Mouse (Mus musculus) gastrocnemius, adult 2 months (tissue): ENCODE data around the gene Cbfa2t2. TPM values are rescaled to one million over a fixed set of nuclear protein-coding genes. Genes with fewer than 3 reads are reported as not detected.

ENCODE experiments used
- DNase-seq: peaks from one replicate; pipeline ENCODE4 v3.0.0; 2022
- H3K27ac ChIP-seq: fragments of 200-600 bp; 2 replicates; pipeline ENCODE4 v1.8.1; 2022; ENCODE audit warnings: mild to moderate bottlenecking
- H3K4me3 ChIP-seq: fragments of 200-600 bp; 2 replicates; pipeline ENCODE4 v1.8.1; 2022; ENCODE audit warnings: mild to moderate bottlenecking, moderate library complexity
- CTCF ChIP-seq: fragments of 200-600 bp; IDR thresholded peaks from 2 replicates; pipeline ENCODE4 v1.8.1; 2022; ENCODE audit warnings: antibody characterized with exemption, mild to moderate bottlenecking, moderate library complexity
- intact Hi-C: fragments of 180-260 bp; cut with DNase I; formaldehyde crosslinking; loops from one replicate; pipeline ENCODE4 v1.15.1; 2025
- total RNA-seq, 2 experiments: library from RNA; stranded (reverse); gene quantifications; 2 replicates each; pipeline ENCODE4 v1.2.3; 2021

Gene Cbfa2t2
- total RNA-seq, 2 experiments from 2014 or later, result 13.4 to 17.9 TPM

DNA sequence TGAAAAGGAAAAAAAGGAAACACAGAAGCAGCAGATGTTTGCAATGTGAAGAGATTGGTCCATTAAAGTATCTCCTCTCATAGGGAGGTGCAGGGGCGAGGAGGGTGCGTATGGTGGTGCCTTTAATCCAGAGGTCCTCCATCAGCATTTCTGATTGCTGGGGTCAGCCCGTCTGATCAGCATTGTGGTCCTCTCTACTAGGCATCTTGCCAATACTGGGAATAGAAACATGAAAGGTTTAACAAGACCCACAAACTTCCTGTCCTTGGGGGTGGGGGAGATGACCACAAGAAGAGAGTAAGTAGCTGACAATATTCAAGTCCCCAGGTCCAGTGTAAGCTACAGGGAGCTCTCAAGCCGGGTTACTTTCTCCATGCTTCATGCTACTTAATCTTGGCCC, 134.4 kb downstream of the Cbfa2t2 start:
- no peak for TF ChIP-seq CTCF
- no peak for DNase-seq
- Histone ChIP-seq H3K27ac (0 out of 2 replicates have a peak overlapping the region, but pooled peaks have one; percentile 59), H3K4me3 (no peak overlapping the region)
- intact Hi-C loops, result no loop called here

DNA sequence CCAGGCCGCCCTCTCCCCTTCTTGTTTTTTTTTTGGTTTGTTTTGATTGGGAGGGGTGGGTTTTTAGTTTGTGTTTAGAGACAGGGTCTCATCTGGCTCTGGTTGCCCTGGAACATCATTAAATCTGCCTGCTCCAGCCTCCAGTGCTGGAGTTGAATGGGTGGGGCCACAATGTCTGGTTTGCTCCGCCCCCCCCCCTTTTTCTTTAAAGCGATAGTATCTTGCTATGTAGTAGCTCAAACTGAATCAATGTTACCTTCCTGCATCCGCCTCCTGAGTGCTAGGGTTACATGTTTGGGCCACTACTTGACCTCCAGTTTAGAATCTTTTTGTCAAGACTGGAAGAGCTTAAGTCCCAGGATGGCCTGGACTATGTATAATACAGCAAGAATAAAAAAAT, 135.0 kb downstream of the Cbfa2t2 start:
- no peak overlapping the region for H3K4me3 ChIP-seq
- intact Hi-C loops, result no loop called here
- DNase-seq, result no peak
- no peak for TF ChIP-seq CTCF
- no peak overlapping the region for H3K27ac ChIP-seq

DNA sequence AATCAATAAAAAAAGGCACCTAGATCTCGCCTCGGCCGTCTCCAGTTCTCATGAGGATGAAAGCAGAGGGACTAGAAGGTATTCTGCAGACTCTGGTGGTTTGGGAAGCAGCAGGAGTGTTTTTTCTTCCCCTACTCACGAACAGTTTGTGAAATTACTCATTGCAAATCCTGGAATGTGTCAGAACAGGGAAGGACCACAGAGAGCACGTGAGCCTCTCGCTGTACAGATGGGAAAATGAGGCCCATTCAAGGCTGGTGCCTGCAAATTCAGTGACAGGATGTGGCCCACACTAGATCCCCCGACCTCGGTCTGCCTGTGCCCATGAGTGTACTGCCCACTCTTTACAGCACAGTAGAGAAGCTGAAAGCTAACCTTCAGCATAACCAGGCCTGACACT, 135.7 kb downstream of the Cbfa2t2 start:
- intact Hi-C loops, result no loop called here
- no peak for TF ChIP-seq CTCF
- H3K27ac ChIP-seq, result no peak overlapping the region
- no peak overlapping the region for H3K4me3 ChIP-seq
- DNase-seq, result no peak

DNA sequence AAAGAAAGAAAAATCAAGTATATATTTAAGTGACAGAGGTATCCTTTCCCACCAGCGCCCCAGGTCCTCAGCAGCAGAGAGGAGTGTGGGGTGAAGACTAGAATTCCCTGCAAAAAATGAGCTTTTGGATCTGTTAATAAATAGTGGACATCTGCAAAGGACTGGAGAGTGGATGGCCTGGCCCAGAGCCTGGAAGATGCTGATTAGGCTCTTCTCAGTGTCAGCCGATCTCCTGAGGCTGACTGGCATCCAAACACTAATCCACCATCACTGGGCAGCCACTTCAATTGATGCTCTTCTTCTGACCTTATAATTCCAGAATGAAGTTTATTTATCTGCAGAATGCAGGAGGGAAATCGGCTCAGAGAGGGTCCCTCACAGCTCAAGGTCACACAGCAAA, 136.7 kb downstream of the Cbfa2t2 start:
- no peak overlapping the region for H3K27ac ChIP-seq
- DNase-seq, result no peak
- no peak for TF ChIP-seq CTCF
- H3K4me3 ChIP-seq, result no peak overlapping the region
- intact Hi-C loops, result no loop called here

DNA sequence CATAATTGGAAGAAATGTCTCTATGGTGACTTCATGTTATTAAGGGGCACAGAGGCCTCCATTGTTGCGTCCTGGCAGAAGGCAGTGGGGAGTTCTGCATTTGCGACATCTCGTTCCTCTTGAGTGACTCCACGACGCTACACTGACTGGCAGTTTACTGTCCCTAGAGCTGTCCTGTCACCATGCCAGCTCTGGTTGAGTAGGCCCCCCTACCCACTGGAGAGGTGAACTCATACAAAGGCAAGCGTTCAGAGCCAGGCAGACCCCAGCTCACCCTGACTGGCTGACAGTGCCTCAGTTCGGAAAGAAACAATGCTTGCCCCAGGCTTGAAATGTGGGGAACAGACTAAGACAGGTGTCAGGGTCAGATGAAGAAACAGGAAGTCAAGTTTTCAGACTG, 138.0 kb downstream of the Cbfa2t2 start:
- DNase-seq, result no peak
- no peak overlapping the region for H3K4me3 ChIP-seq
- intact Hi-C loops, result no loop called here
- no peak overlapping the region for H3K27ac ChIP-seq
- TF ChIP-seq CTCF, result no peak

DNA sequence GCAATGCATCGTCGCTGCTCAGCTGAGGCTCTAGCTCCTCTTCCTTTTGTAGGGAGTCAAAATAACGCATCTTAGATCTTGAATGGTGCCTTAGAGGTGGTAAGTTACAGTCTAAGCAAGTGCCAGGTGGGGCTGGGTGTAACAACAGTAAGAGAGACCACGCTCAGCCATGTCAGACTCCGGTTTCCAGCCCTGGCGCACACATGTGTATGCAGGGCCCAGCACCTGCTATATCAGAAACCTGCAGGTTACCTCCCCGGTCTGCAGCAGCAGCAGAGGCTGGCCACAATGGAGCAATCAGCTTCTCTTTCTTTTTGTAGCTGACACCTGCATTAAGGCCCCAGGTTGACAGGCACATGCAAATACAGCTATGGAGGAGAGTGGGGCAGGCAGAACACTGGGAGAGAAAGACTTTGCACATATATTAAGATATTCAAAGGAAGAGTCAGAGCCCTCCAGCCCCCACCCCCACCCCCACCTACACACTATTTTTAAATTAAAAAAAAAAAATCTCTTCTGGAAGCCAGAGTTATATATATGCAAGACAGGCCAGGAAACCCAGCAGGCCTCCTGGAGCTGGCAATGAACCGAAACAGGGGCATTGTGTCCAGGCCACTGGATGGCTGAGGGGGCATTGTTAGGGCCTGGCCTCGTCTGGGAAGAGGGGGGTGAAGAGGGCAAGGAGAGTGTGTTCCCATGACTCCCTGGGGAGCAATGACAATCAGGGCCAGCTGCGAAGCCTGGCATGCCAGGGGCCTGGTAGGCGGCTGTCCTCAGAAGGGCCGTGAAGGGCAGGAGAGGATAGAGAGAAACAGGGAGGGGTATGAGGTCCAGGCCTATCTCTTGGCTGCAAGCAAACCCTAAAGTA, 140.8 kb downstream of the Cbfa2t2 start:
- intact Hi-C loops, result no loop called here
- H3K4me3 ChIP-seq, result no peak overlapping the region
- no peak overlapping the region for H3K27ac ChIP-seq
- no peak for TF ChIP-seq CTCF
- no peak for DNase-seq

DNA sequence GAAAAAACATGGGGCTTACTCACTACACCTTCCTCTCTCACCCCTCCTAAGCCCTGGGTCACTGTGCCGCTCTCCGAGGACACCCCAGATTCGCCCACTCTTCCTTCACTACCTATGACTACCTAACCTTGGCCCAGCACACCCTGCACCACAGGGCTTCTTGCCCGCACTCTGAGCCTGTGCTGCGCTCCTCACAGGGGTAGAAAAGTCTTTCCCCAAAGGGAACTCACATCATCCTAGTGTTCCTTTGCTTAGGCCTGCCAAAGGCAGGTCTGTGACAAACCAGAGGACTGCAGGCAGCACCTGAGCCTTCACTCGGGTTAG, 141.4 kb downstream of the Cbfa2t2 start:
- Histone ChIP-seq H3K27ac (no peak overlapping the region), H3K4me3 (no peak overlapping the region)
- intact Hi-C loops, result no loop called here
- DNase-seq, result no peak
- TF ChIP-seq CTCF, result no peak

DNA sequence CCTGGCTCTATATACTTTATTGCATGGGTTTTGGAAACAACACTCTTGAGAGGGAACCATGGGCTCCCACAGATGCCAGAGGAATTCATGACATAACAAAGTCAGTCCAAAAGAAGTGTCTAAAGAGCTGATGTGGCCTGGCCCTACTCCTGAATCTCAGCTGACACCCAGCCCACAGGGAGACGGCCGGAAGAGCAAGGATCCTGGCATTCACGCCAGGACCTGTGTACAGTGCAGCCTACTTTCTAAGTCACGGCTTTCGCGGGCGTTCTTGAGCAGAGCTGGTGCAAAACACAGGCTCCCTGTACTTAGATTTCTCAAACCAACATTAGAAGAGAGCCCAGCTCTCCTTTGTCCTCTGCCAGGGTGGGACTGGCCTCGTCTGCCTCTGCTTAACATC, 144.3 kb downstream of the Cbfa2t2 start:
- H3K4me3 ChIP-seq, result peak overlapping the region; percentile 21; the same call in 1 of the 2 replicates
- intact Hi-C loops, result no loop called here
- TF ChIP-seq CTCF, result no peak
- peak overlapping the region; percentile 79 for H3K27ac ChIP-seq
- DNase-seq, result peak; percentile 78

DNA sequence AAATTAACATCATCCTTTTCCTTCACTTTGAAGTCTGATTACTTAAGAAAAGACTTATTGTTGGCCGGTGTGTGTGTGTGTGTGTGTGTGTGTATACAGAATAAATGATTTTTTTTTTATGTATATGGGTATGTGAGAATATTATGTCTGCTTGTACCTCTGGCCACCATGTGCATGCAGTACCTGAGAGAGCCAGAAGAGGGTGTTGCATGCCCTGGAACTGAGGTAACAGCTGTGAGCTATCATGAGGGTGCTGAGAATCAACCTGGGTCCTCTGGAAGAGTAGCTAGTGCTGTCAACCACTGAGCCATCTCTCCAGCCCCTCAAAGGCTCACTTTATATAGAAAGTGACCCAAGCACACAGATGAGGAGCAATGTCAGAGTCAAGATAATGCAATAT, 145.1 kb downstream of the Cbfa2t2 start:
- no peak for DNase-seq
- no peak overlapping the region for H3K4me3 ChIP-seq
- TF ChIP-seq CTCF, result peak; percentile 14; the same call in 1 of the 2 replicates
- H3K27ac ChIP-seq, result 0 out of 2 replicates have a peak overlapping the region, but pooled peaks have one; percentile 79
- intact Hi-C loops, result no loop called here

DNA sequence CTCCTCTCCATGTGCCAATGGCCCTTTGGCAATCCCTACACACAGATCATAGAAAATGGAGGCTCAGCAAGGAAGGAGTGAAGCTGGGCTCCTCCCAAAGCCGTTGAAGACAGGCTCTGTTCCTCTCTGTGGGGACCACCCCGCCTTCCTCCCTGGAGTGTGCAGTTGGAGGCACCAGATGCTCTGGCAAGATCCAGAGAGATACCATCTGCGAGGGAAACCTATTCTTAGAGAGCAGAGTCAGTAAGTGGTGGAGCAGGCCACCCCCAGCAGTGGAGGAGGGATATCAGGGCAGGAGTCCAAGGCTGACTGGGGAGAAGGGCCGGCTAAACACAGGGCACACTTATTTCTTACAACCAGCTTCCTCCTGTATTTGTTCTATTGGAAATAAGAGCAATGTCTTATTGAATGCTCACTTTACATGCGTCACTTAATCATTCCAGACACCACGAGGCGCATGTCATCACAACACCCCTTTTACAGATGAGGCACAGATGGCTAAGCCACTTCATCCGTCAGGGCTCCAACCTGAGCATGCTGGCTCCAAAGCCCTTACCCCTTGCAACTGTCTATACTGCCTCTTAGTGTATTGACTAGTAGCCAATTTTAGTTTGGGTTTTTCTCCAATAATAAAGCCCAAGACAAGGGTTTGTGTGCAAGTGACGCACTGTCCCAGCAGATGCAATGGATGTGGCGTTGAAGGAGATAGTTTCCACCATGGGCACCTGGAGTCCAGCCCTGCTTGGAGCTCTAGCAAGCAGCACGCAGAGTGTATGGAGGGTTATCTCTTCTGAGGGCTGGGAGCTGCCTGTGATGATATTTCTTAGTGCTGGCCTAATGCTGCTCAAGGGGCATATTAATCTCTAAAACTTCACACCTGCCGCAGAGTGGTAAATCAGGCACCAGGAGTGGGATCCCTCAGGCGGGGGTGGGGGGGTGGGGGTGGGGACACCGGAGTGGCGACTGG, 147.9 kb downstream of the Cbfa2t2 start:
- DNase-seq, result no peak
- Histone ChIP-seq H3K4me3 (no peak overlapping the region), H3K27ac (no peak overlapping the region)
- intact Hi-C loops, result no loop called here
- no peak for TF ChIP-seq CTCF

DNA sequence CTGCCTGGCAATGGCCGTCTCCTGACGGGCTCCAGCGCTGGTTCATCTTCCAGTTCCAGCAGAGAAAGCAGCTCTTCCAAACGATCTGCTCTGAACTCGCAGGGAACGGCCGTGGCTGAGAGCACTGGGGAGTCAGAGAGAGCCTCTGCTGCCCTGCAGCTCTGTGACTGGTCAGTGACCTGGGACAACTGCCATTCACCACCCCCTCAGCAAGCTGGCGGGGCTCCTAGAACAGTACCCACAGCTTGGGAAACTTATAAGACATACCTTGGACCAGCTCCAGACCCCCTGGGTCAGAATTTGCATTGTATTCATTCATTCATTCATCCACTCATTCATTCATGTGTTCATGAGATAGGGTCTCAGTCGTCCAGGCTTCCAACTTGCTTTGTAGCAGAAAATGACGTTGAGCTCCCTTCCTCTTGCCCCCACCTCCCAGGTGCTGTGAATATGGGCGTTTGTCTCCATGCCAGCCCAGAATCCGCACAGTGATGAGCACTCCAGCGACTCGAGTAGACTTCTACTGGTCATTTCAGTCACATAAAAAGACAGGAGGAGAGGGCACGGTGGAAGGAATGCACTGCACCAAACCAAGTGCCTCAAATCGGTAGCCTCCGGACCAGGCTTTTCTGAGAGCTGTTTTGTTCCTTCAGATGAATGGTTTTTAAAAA, 148.8 kb downstream of the Cbfa2t2 start:
- DNase-seq, result no peak
- TF ChIP-seq CTCF, result no peak
- H3K27ac ChIP-seq, result no peak overlapping the region
- intact Hi-C loops, result no loop called here
- no peak overlapping the region for H3K4me3 ChIP-seq

DNA sequence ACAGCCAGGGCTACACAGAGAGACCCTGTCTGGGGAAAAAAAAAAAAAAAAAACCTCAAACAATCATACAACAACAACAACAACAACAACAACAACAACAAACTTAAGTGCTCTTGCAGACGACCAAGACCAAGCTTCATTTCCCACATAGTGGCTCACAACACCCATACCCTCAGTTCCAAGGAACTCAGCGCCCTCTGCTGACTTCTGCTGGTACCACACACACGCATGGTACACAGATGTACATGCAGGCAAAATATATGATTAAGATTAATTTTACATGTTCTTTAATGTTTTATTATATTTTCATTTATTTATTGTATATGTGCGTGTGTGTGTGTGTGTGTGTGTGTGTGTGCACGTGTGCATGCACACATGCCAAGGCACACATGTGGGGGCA, 150.1 kb downstream of the Cbfa2t2 start:
- peak; percentile 44 for DNase-seq
- Histone ChIP-seq H3K4me3 (no peak overlapping the region), H3K27ac (no peak overlapping the region)
- TF ChIP-seq CTCF, result peak; percentile 48
- intact Hi-C loops, result no loop called here

Other genes starting within 250 kb of the Cbfa2t2 start
- not detected for gene Bpifb1, start 245.7 kb upstream of the Cbfa2t2 start, total RNA-seq
- not detected for gene Bpifb5, start 212.7 kb upstream of the Cbfa2t2 start, total RNA-seq
- not detected for gene Bpifb9a, start 178.6 kb upstream of the Cbfa2t2 start, total RNA-seq
- not detected for gene Bpifb9b, start 129.3 kb upstream of the Cbfa2t2 start, total RNA-seq
- gene Cdk5rap1, start 63.5 kb upstream of the Cbfa2t2 start, total RNA-seq, result 10 to 100 TPM; 14.5 to 15.3 TPM
- gene Snta1, start 28.4 kb upstream of the Cbfa2t2 start, total RNA-seq, result 100 to 1,000 TPM; 245 to 247 TPM
- gene 1700003F12Rik, start 110.6 kb downstream of the Cbfa2t2 start, total RNA-seq, result not detected
- not detected for gene Actl10, start 115.3 kb downstream of the Cbfa2t2 start, total RNA-seq
- under 1 TPM; 0.33 to 0.36 TPM for gene Necab3, start 122.4 kb downstream of the Cbfa2t2 start, total RNA-seq
- gene E2f1, start 133.4 kb downstream of the Cbfa2t2 start, total RNA-seq, result under 1 TPM; 0.28 to 0.64 TPM
- gene Pxmp4, start 167.2 kb downstream of the Cbfa2t2 start, total RNA-seq, result 10 to 100 TPM; 10.1 to 15.8 TPM
- gene Zfp341, start 176.8 kb downstream of the Cbfa2t2 start, total RNA-seq, result 1 to 10 TPM; 2.6 to 3.5 TPM
- gene 4930519P11Rik, start 177.0 kb downstream of the Cbfa2t2 start, total RNA-seq, result not detected
- gene Chmp4b, start 215.2 kb downstream of the Cbfa2t2 start, total RNA-seq, result 100 to 1,000 TPM; 111 to 119 TPM